Comparison of ENCODE assay signal across 31 mouse cellular contexts in the genomic region with DNA sequence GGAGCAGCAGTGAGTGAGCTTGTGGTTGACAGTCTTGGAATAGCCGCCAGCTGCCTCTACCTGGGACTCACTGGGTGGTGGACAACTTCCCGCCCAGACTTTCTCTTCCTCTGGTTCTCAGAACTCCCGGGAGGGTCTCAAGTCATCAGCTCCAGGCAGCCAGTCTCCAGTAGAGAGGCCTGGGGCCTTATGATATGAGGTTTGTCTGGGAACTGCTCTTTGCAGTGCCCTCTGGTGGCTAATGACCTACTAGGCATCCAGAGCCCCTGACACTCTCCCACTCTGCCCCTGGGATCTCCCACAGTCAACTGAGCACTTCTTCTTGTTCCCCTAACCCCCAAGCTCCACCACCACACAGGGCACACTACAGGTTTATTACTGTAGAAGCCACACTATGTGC. TPM values are rescaled to one million over a fixed set of nuclear protein-coding genes. Genes with fewer than 3 reads are reported as not detected.
DNase-seq lines count a peak whose midpoint lies in the region; ATAC-seq and TF ChIP-seq lines count a peak whose summit lies in the region.
"Had no signal": no experiment of that assay in that cellular context is flagged by ENCODE, and none has a peak within 500 bp of the region (broad histone marks: within the 10 kb centered on the region; RNA-seq: fewer than 3 reads in every experiment).

No protein-coding gene starts in this region.

- H3K27ac ChIP-seq in layer of hippocampus, adult 2 months, result no peak overlapping the region
- H3K27ac ChIP-seq: forebrain, embryonic 10.5 days; heart, embryonic 15.5 days; kidney, embryonic 15.5 days; limb, embryonic 10.5 days; liver, embryonic 15.5 days; midbrain, embryonic 12.5 days; neural tube, embryonic 12.5 days had no signal

- H3K4me3 ChIP-seq in layer of hippocampus, adult 2 months, result no peak overlapping the region
- no peak overlapping the region for H3K4me3 ChIP-seq in E14TG2a.4 (replicated peaks; ENCODE audit: low read length)
- H3K4me3 ChIP-seq: forebrain, embryonic 10.5 days; heart, embryonic 15.5 days; kidney, embryonic 15.5 days; limb, embryonic 10.5 days; liver, embryonic 15.5 days; midbrain, embryonic 12.5 days; neural tube, embryonic 12.5 days had no signal

- H3K9me3 ChIP-seq in E14TG2a.4 (ENCODE audit: low read length), result peaks cover 9% of the 10 kb centered on the region; the same call in 1 of the 2 replicates
- H3K9me3 ChIP-seq: forebrain, embryonic 10.5 days; heart, embryonic 15.5 days; kidney, embryonic 15.5 days; limb, embryonic 10.5 days; liver, embryonic 15.5 days; midbrain, embryonic 12.5 days; neural tube, embryonic 12.5 days had no signal

- DNase-seq in embryo, embryonic 10.5 days (ENCODE audit: low spot score), result peak; percentile 34
- no peak for DNase-seq in embryo, embryonic 9.5 days (ENCODE audit: extremely low spot score)
- no peak for DNase-seq in layer of hippocampus, adult 2 months (ENCODE audit: low spot score in 2 of 2)
- DNase-seq in layer of hippocampus, postnatal 25 days (ENCODE audit: extremely low spot score in 1 of 2, low spot score in 1 of 2), result no peak
- DNase-seq in brain, adult 2 months (ENCODE audit: low read depth, low spot score), result peak; percentile 10
- DNase-seq in ovary, postnatal 14 days (ENCODE audit: low spot score), result no peak
- DNase-seq: adrenal gland, adult 8-10 months; cerebellum, adult 9-11 months; gastrocnemius, postnatal 36 days; heart, postnatal 36 days; layer of hippocampus, adult 9-11 months; liver; right cerebral cortex, adult 18-20 months; right cerebral cortex, postnatal 4 days; thymus, postnatal 36 days had no signal

- peaks cover 28% of the 10 kb centered on the region for H3K27me3 ChIP-seq in E14TG2a.4 (ENCODE audit: insufficient read depth, low read length)
- H3K27me3 ChIP-seq: heart, embryonic 15.5 days; kidney, embryonic 15.5 days; liver, embryonic 15.5 days; midbrain, embryonic 12.5 days; neural tube, embryonic 12.5 days; Patski had no signal

- H3K36me3 ChIP-seq in E14TG2a.4 (ENCODE audit: insufficient read depth, low read length), result no peaks in the 10 kb centered on the region
- H3K36me3 ChIP-seq: forebrain, embryonic 10.5 days; G1E; heart, embryonic 15.5 days; kidney, embryonic 15.5 days; limb, embryonic 10.5 days; liver, embryonic 15.5 days; midbrain, embryonic 12.5 days; neural tube, embryonic 12.5 days had no signal

- no peak for ATAC-seq in granulocyte monocyte progenitor cell, adult 5-6 weeks (replicated peaks; ENCODE audit: poor library complexity, severe bottlenecking)
- ATAC-seq: activated CD4-positive, CD25-positive, alpha-beta regulatory T cell, adult 4 months; hindbrain, embryonic 16.5 days; intestine, embryonic 16.5 days; Patski had no signal

- peak; percentile 69 for TF ChIP-seq CTCF in layer of hippocampus, adult 2 months (conservative IDR thresholded peaks at IDR 0.05)
- TF ChIP-seq CTCF in E14TG2a.4 (conservative IDR thresholded peaks at IDR 0.05; ENCODE audit: low read length), result peak; percentile 71

- H3K4me1 ChIP-seq in E14TG2a.4 (replicated peaks; ENCODE audit: low read depth, low read length), result peaks cover 41% of the 10 kb centered on the region
- H3K4me1 ChIP-seq: heart, embryonic 15.5 days; liver, embryonic 15.5 days had no signal

RNA-seq across cellular contexts. Expression of a gene that starts 27.7 kb away (rescaled TPM):
- 10 to 100 TPM; 16.8 to 17.9 TPM for total RNA-seq in layer of hippocampus, adult 2 months (2021)
- total RNA-seq in layer of hippocampus, postnatal 25 days (2021), result 10 to 100 TPM; 17.6 to 18.2 TPM
- not detected in 2 replicates for total RNA-seq in granulocyte monocyte progenitor cell, adult 5-6 weeks (2014; fragmentation: Nextera tagmentation)
- not detected in 2 replicates for total RNA-seq in granulocyte monocyte progenitor cell, adult 5-6 weeks (2017)
- total RNA-seq: heart, adult 8-10 months; megakaryocyte progenitor cell, adult 5-6 weeks had no signal

Comparison
In these comparisons a context has a peak if more than half of its experiments do, and no peak if none do; other contexts are left out.
1. DNase-seq: peak in embryo, embryonic 10.5 days (single experiment) and brain, adult 2 months (single experiment); none in embryo, embryonic 9.5 days (single experiment), layer of hippocampus, adult 2 months (0 of 2), layer of hippocampus, postnatal 25 days (0 of 2) and ovary, postnatal 14 days (single experiment).
2. RNA of a gene that starts 27.7 kb away (total RNA-seq): 17.6 to 18.2 TPM in layer of hippocampus, postnatal 25 days and 16.8 to 17.9 TPM in layer of hippocampus, adult 2 months; not detected in granulocyte monocyte progenitor cell, adult 5-6 weeks; every median in the first group is over 10 times any median in the second.